Mouse (Mus musculus) ES-E14 (cell line): Measurements from ENCODE around the gene Zfp384.

Source experiments
- HCFC1 ChIP-seq: IDR thresholded peaks from 2 replicates; pipeline ENCODE4 v1.6.1; 2012; ENCODE audit warnings: low read length, inconsistent platforms, borderline replicate concordance; ENCODE audit not compliant: insufficient read depth
- MAFK ChIP-seq: IDR thresholded peaks from 2 replicates; pipeline ENCODE4 v1.6.1; 2014; ENCODE audit warnings: mild to moderate bottlenecking, low read depth, low read length, inconsistent platforms; ENCODE audit not compliant: insufficient read depth

DNA sequence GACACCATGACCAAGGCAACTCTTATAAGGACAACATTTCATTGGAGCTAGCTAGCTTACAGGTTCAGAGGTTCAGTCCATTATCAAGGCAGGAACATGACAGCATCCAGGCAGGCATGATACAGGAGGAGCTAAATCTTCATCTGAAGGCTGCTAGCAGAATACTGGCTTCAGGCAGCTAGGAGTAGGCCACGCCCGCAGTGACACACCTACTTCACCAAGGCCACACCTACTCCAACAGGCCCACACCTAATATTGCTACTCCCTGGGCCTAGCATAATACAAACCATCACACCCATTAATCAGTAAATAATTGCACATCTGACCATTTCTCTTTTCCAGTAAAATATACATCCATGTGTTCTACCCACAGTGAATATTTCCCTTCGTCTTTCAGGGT is 8.7 kb downstream of the Zfp384 start:
- TF ChIP-seq MAFK (no peak), HCFC1 (no peak)
